In the genomic region with DNA sequence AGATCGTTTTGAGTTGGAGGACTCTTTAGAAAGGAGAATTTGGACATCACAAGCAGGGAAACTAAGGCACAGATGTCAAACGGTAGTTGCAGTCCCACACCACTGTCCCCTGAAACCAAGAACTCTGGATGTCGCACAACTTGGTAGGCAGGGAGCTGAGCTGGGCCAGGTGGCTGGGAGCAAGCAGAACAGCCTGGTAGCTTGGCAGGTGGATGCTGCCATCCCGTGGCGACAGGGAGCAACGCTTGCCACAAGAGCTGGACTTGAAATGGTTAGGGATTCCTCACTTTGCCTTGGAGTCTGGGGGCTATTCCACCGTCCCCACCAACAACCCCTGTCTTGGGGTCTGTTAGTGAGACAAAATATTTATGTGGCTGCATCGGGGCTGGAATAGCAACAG, we compare ENCODE assay signal across 7 mouse cellular contexts. TPM values are rescaled to one million over a fixed set of nuclear protein-coding genes. Genes with fewer than 3 reads are reported as not detected.
DNase-seq lines count a peak whose midpoint lies in the region; ATAC-seq and TF ChIP-seq lines count a peak whose summit lies in the region.

No protein-coding gene starts in this region.

- no peaks in the 10 kb centered on the region; the same call in 1 of the 2 replicates for H3K4me1 ChIP-seq in cortical plate, adult 2 months (ENCODE audit: control insufficient read depth, insufficient read depth, low read length)
- H3K4me1 ChIP-seq in intestine, embryonic 15.5 days (replicated peaks): peaks cover 21% of the 10 kb centered on the region
- peaks cover 45% of the 10 kb centered on the region for H3K4me1 ChIP-seq in midbrain, embryonic 13.5 days (replicated peaks)
- no peaks in the 10 kb centered on the region; the same call in 1 of the 2 replicates for H3K4me1 ChIP-seq in spleen, adult 2 months (ENCODE audit: control insufficient read depth, insufficient read depth, insufficient read length)

- DNase-seq in adrenal gland, adult 2 months: peak; percentile 81
- peak; percentile 40 to 55 for DNase-seq in gastrocnemius, adult 8-10 months (ENCODE audit: low spot score in 2 of 2)
- DNase-seq in left cerebral cortex, postnatal 14 days (ENCODE audit: low spot score in 2 of 2): peak; percentile 88 to 89
- peak in 1 of 2 experiments; percentile 20 for DNase-seq in spleen, adult 2 months (ENCODE audit: low read depth in 1 of 2, low spot score in 2 of 2)

- no peaks in the 10 kb centered on the region for H3K36me3 ChIP-seq in intestine, embryonic 15.5 days
- no peaks in the 10 kb centered on the region for H3K36me3 ChIP-seq in midbrain, embryonic 13.5 days
- H3K36me3 ChIP-seq in spleen, adult 2 months (ENCODE audit: control insufficient read depth, insufficient read depth, low read length): no peaks in the 10 kb centered on the region

- intact Hi-C loops in left cerebral cortex, postnatal 14 days (cut with DNase I): loop anchor here (1.0 to 10.0 kb wide), 5 partner anchors 106 to 428 kb away; no protein-coding TSS in a partner anchor

- no peak overlapping the region for H3K4me3 ChIP-seq in cortical plate, adult 2 months (ENCODE audit: insufficient read depth, low read length)
- no peak overlapping the region for H3K4me3 ChIP-seq in intestine, embryonic 15.5 days (replicated peaks)
- no peak overlapping the region for H3K4me3 ChIP-seq in midbrain, embryonic 13.5 days (replicated peaks)
- H3K4me3 ChIP-seq in spleen, adult 2 months (ENCODE audit: extremely low read depth, insufficient read depth, insufficient read length): no peak overlapping the region

- H3K9ac ChIP-seq in intestine, embryonic 15.5 days: no peak overlapping the region
- no peak overlapping the region for H3K9ac ChIP-seq in midbrain, embryonic 13.5 days (replicated peaks)

- WGBS in intestine, embryonic 15.5 days: under 1% methylated on average over 8 of the region's 8 CpGs
- WGBS in midbrain, embryonic 13.5 days: 0% methylated on average over 8 of the region's 8 CpGs
- WGBS in spleen, adult 2 months: 2% methylated on average over 8 of the region's 8 CpGs

- no peaks in the 10 kb centered on the region for H3K9me3 ChIP-seq in intestine, embryonic 15.5 days
- no peaks in the 10 kb centered on the region for H3K9me3 ChIP-seq in midbrain, embryonic 13.5 days

- peak; percentile 99 for TF ChIP-seq CTCF in cortical plate, adult 2 months (IDR thresholded peaks at IDR 0.05; ENCODE audit: extremely low read depth, insufficient read depth, low read length)
- peak; percentile 58; the same call in 1 of the 2 replicates for TF ChIP-seq CTCF in spleen, adult 2 months (IDR thresholded peaks at IDR 0.05; ENCODE audit: extremely low read depth, insufficient read depth, insufficient read length, insufficient replicate concordance)

- peak; percentile 82 for ATAC-seq in intestine, embryonic 15.5 days
- ATAC-seq in midbrain, embryonic 13.5 days: peak; percentile 85

- no peak overlapping the region for H3K4me2 ChIP-seq in intestine, embryonic 15.5 days (replicated peaks)
- peak overlapping the region; percentile 95 for H3K4me2 ChIP-seq in midbrain, embryonic 13.5 days (replicated peaks)

- H3K27ac ChIP-seq in cortical plate, adult 2 months (ENCODE audit: insufficient read depth, low read length): no peak overlapping the region
- H3K27ac ChIP-seq in intestine, embryonic 15.5 days: no peak overlapping the region
- no peak overlapping the region for H3K27ac ChIP-seq in midbrain, embryonic 13.5 days
- H3K27ac ChIP-seq in spleen, adult 2 months (ENCODE audit: insufficient read depth, low read length): no peak overlapping the region

- H3K27me3 ChIP-seq in intestine, embryonic 15.5 days (replicated peaks): peaks cover 66% of the 10 kb centered on the region
- H3K27me3 ChIP-seq in midbrain, embryonic 13.5 days: peaks cover 61% of the 10 kb centered on the region
- peaks cover 22% of the 10 kb centered on the region for H3K27me3 ChIP-seq in spleen, adult 2 months (ENCODE audit: control insufficient read depth, insufficient read depth, low read length)

- no peak for TF ChIP-seq POLR2A in cortical plate, adult 2 months (IDR thresholded peaks at IDR 0.05; ENCODE audit: extremely low read depth, insufficient read depth, low read length)
- TF ChIP-seq POLR2A in spleen, adult 2 months (IDR thresholded peaks at IDR 0.05; ENCODE audit: low read depth, low read length): no peak

RNA-seq across cellular contexts. Expression of gene Wnt7b, which starts 0.8 kb away (rescaled TPM):
- 1 to 10 TPM in 1 of 2 experiments, under 1 TPM in 1; 0.86 to 1.2 TPM for total RNA-seq in adrenal gland, adult 2 months (2021)
- polyA plus RNA-seq in adrenal gland, adult 2 months (2012; rRNA removed): 1.0 and 1.1 TPM in 2 replicates
- 21.7 and 22.7 TPM in 2 replicates for polyA plus RNA-seq in cortical plate, adult 2 months (2012; rRNA removed)
- under 1 TPM in 1 of 4 experiments, not detected in 3; 0.19 TPM for total RNA-seq in gastrocnemius, adult 8-10 months (2022)
- polyA plus RNA-seq in intestine, embryonic 15.5 days (2015; fragmentation: Nextera tagmentation; extraction: Ambion mirVana): 1.5 and 1.7 TPM in 2 replicates
- 10 to 100 TPM; 33.8 to 41.3 TPM for total RNA-seq in left cerebral cortex, postnatal 14 days (2021)
- polyA plus RNA-seq in midbrain, embryonic 13.5 days (2015; fragmentation: Nextera tagmentation; extraction: Ambion mirVana): 55.9 and 63.4 TPM in 2 replicates
- 0.08 and 0.09 TPM in 2 replicates for polyA plus RNA-seq in spleen, adult 2 months (2012; rRNA removed)
